8 mouse cellular contexts compared by ENCODE assay signal in genomic region chrX:16618225-16619033, GRCm38 (mm10). TPM values are rescaled to one million over a fixed set of nuclear protein-coding genes. Genes with fewer than 3 reads are reported as not detected.
A peak's percentile ranks its signal among the peaks of the same experiment; 100 is the strongest.
DNase-seq lines count a peak whose midpoint lies in the region; ATAC-seq lines count a peak whose summit lies in the region.

No protein-coding gene starts in this region.

- peak overlapping the region; percentile 59 for H3K9ac ChIP-seq in forebrain, embryonic 11.5 days (ENCODE audit: low read length)
- H3K9ac ChIP-seq in heart, embryonic 16.5 days (ENCODE audit: low read length) = peak overlapping the region; percentile 74
- peak overlapping the region; percentile 68 for H3K9ac ChIP-seq in liver, embryonic 13.5 days
- H3K9ac ChIP-seq in stomach, embryonic 14.5 days (replicated peaks; ENCODE audit: low read depth, low read length) = peak overlapping the region; percentile 21; the same call in 1 of the 2 replicates

- H3K4me2 ChIP-seq in forebrain, embryonic 11.5 days (ENCODE audit: low read depth, low read length, severe bottlenecking) = peak overlapping the region; percentile 60
- peak overlapping the region; percentile 85 for H3K4me2 ChIP-seq in heart, embryonic 16.5 days (ENCODE audit: low read depth, low read length)
- H3K4me2 ChIP-seq in liver, embryonic 13.5 days = peak overlapping the region; percentile 83
- peak overlapping the region; percentile 67 for H3K4me2 ChIP-seq in stomach, embryonic 14.5 days (replicated peaks; ENCODE audit: low read depth, low read length)

- peak; percentile 94 for ATAC-seq in forebrain, embryonic 11.5 days (replicated peaks; ENCODE audit: low FRiP score)
- peak; percentile 95 for ATAC-seq in heart, embryonic 16.5 days (replicated peaks; ENCODE audit: extremely low read depth, insufficient read depth, low FRiP score)
- ATAC-seq in liver, embryonic 13.5 days (ENCODE audit: low read depth) = peak; percentile 92
- peak; percentile 93 for ATAC-seq in stomach, embryonic 14.5 days (ENCODE audit: insufficient number of reproducible peaks, insufficient read depth, low FRiP score, low read depth)

- no peaks in the 10 kb centered on the region for H3K27me3 ChIP-seq in forebrain, embryonic 11.5 days (ENCODE audit: control insufficient read depth, insufficient read depth, low read length)
- no peaks in the 10 kb centered on the region for H3K27me3 ChIP-seq in heart, embryonic 16.5 days (ENCODE audit: control insufficient read depth, insufficient read depth, low read length)
- H3K27me3 ChIP-seq in liver, embryonic 13.5 days = no peaks in the 10 kb centered on the region
- no peaks in the 10 kb centered on the region for H3K27me3 ChIP-seq in stomach, embryonic 14.5 days (ENCODE audit: control insufficient read depth, insufficient read depth, low read length)

- H3K36me3 ChIP-seq in forebrain, embryonic 11.5 days (ENCODE audit: control insufficient read depth, insufficient read depth, low read length) = no peaks in the 10 kb centered on the region
- H3K36me3 ChIP-seq in heart, embryonic 16.5 days (ENCODE audit: control insufficient read depth, insufficient read depth) = no peaks in the 10 kb centered on the region
- H3K36me3 ChIP-seq in liver, embryonic 13.5 days = no peaks in the 10 kb centered on the region
- H3K36me3 ChIP-seq in stomach, embryonic 14.5 days (ENCODE audit: control insufficient read depth, insufficient read depth, low read length) = no peaks in the 10 kb centered on the region

- no peaks in the 10 kb centered on the region for H3K4me1 ChIP-seq in forebrain, embryonic 11.5 days (replicated peaks; ENCODE audit: control insufficient read depth, insufficient read depth, low read length)
- no peaks in the 10 kb centered on the region for H3K4me1 ChIP-seq in heart, embryonic 16.5 days (ENCODE audit: control insufficient read depth, insufficient read depth, low read length)
- peaks cover 3% of the 10 kb centered on the region; the same call in 1 of the 2 replicates for H3K4me1 ChIP-seq in liver, embryonic 13.5 days (replicated peaks)
- no peaks in the 10 kb centered on the region for H3K4me1 ChIP-seq in stomach, embryonic 14.5 days (ENCODE audit: control insufficient read depth, insufficient read depth, low read length)

- H3K4me3 ChIP-seq in forebrain, embryonic 11.5 days (ENCODE audit: low read depth, low read length) = peak overlapping the region; percentile 38
- peak overlapping the region; percentile 57 for H3K4me3 ChIP-seq in heart, embryonic 16.5 days (ENCODE audit: low read length)
- peak overlapping the region; percentile 60 for H3K4me3 ChIP-seq in liver, embryonic 13.5 days (replicated peaks)
- H3K4me3 ChIP-seq in stomach, embryonic 14.5 days (ENCODE audit: low read depth, low read length) = peak overlapping the region; percentile 41

- H3K9me3 ChIP-seq in forebrain, embryonic 11.5 days (ENCODE audit: control insufficient read depth, low read length) = no peaks in the 10 kb centered on the region
- no peaks in the 10 kb centered on the region for H3K9me3 ChIP-seq in heart, embryonic 16.5 days (replicated peaks; ENCODE audit: control insufficient read depth, low read length)
- no peaks in the 10 kb centered on the region for H3K9me3 ChIP-seq in liver, embryonic 13.5 days (replicated peaks)
- no peaks in the 10 kb centered on the region for H3K9me3 ChIP-seq in stomach, embryonic 14.5 days (ENCODE audit: control insufficient read depth, low read depth, low read length)

- WGBS in forebrain, embryonic 11.5 days = 23% methylated on average over 55 of the region's 60 CpGs
- WGBS in heart, embryonic 16.5 days = 10% methylated on average over 60 of the region's 60 CpGs
- 14% methylated on average over 60 of the region's 60 CpGs for WGBS in liver, embryonic 13.5 days (ENCODE audit: insufficient replicate concordance)
- WGBS in stomach, embryonic 14.5 days = 14% methylated on average over 59 of the region's 60 CpGs

- peak; percentile 82 to 84 for DNase-seq in CD8-positive naive resting alpha-beta T cell, adult 2 months (ENCODE audit: low read depth in 2 of 2, low spot score in 2 of 2)
- DNase-seq in c-Kit-positive CD71-positive TER-119-positive erythroid progenitor cells, embryonic 14.5 days (ENCODE audit: low spot score) = peak; percentile 79
- DNase-seq in forebrain, embryonic 11.5 days (ENCODE audit: low spot score) = peak; percentile 90
- DNase-seq in kidney, postnatal 25 days = peak; percentile 88 to 93
- DNase-seq in liver, embryonic 13.5 days = peak; percentile 83
- peak; percentile 82 to 87 for DNase-seq in natural killer cell, adult 2 months (ENCODE audit: low spot score in 2 of 2)

- H3K27ac ChIP-seq in forebrain, embryonic 11.5 days (ENCODE audit: low read depth, low read length) = peak overlapping the region; percentile 18; the same call in 1 of the 2 replicates
- peak overlapping the region; percentile 73 for H3K27ac ChIP-seq in heart, embryonic 16.5 days (ENCODE audit: low read length)
- H3K27ac ChIP-seq in liver, embryonic 13.5 days = peak overlapping the region; percentile 64
- H3K27ac ChIP-seq in stomach, embryonic 14.5 days (ENCODE audit: low read length) = peak overlapping the region; percentile 44

RNA-seq across cellular contexts. Expression of gene Maoa, which starts 1.1 kb away (rescaled TPM):
- 11.9 and 13.0 TPM in 2 replicates for polyA plus RNA-seq in forebrain, embryonic 11.5 days (2014; fragmentation: Nextera tagmentation; extraction: Ambion mirVana)
- 9.2 and 9.3 TPM in 2 replicates for polyA plus RNA-seq in heart, embryonic 16.5 days (2015; fragmentation: Nextera tagmentation; extraction: Ambion mirVana)
- polyA plus RNA-seq in liver, embryonic 13.5 days (2015; fragmentation: Nextera tagmentation; extraction: Ambion mirVana) = 5.0 and 6.0 TPM in 2 replicates
- 16.3 and 17.0 TPM in 2 replicates for polyA plus RNA-seq in stomach, embryonic 14.5 days (2014; fragmentation: Nextera tagmentation; extraction: Ambion mirVana)

Comparison
In these comparisons a context has a peak if more than half of its experiments do, and no peak if none do; other contexts are left out.
1. Peak in every context shown above with its lines: DNase-seq, ATAC-seq, H3K4me3 ChIP-seq and H3K27ac ChIP-seq.
2. H3K27ac ChIP-seq: peak in every context shown above with its lines; median percentile 73 in heart, embryonic 16.5 days; 64 in liver, embryonic 13.5 days; 44 in stomach, embryonic 14.5 days; 18 in forebrain, embryonic 11.5 days.
3. H3K9ac ChIP-seq: peak in every context shown above with its lines; median percentile 74 in heart, embryonic 16.5 days; 68 in liver, embryonic 13.5 days; 59 in forebrain, embryonic 11.5 days; 21 in stomach, embryonic 14.5 days.